In genomic region chr10:116567491-116568405, GRCm38 (mm10) we compare ENCODE assay signal across 15 mouse cellular contexts. TPM values are rescaled to one million over a fixed set of nuclear protein-coding genes. Genes with fewer than 3 reads are reported as not detected.
A peak's percentile ranks its signal among the peaks of the same experiment; 100 is the strongest.
DNase-seq lines count a peak whose midpoint lies in the region; ATAC-seq and TF ChIP-seq lines count a peak whose summit lies in the region.
"Had no signal": no experiment of that assay in that cellular context is flagged by ENCODE, and none has a peak within 500 bp of the region (broad histone marks: within the 10 kb centered on the region; RNA-seq: fewer than 3 reads in every experiment).

No protein-coding gene starts in this region.

- 78% methylated on average over 7 of the region's 7 CpGs for WGBS in intestine, postnatal 0 days

- ATAC-seq in common myeloid progenitor, adult 5-6 weeks (replicated peaks; ENCODE audit: low read depth, poor library complexity, severe bottlenecking): peak; percentile 43
- ATAC-seq in intestine, postnatal 0 days: no peak
- no peak for ATAC-seq in CD4-positive, CD25-positive, alpha-beta regulatory T cell, adult 4 months

- no peak overlapping the region for H3K27ac ChIP-seq in intestine, postnatal 0 days (ENCODE audit: low read depth, low read length)
- H3K27ac ChIP-seq: heart, embryonic 13.5 days; hindbrain, embryonic 14.5 days; kidney, postnatal 0 days; liver, embryonic 13.5 days; macrophage had no signal

- peak; percentile 43 for DNase-seq in cerebellum, adult 11 months
- no peak for DNase-seq in cerebellum, postnatal 4 days (ENCODE audit: low spot score in 2 of 2)
- DNase-seq in left cerebral cortex, postnatal 4 days: peak; percentile 14
- no peak for DNase-seq in left cerebral cortex, postnatal 36 days (ENCODE audit: low spot score in 2 of 2)
- peak; percentile 48 for DNase-seq in adipocyte (ENCODE audit: low spot score)
- DNase-seq: embryo, embryonic 11 days; liver, embryonic 13.5 days; right cerebral cortex, postnatal 4 days had no signal

- no peaks in the 10 kb centered on the region for H3K4me1 ChIP-seq in intestine, postnatal 0 days (replicated peaks; ENCODE audit: control insufficient read depth, insufficient read depth, low read length)

- no peak for TF ChIP-seq CTCF in intestine, postnatal 0 days (IDR thresholded peaks at IDR 0.05; ENCODE audit: low read depth)

- intact Hi-C loops in left cerebral cortex, postnatal 4 days (cut with DNase I): no loop called here
- intact Hi-C loops in left cerebral cortex, postnatal 36 days (cut with DNase I): no loop called here

- H3K36me3 ChIP-seq in intestine, postnatal 0 days (ENCODE audit: control insufficient read depth, insufficient read depth): no peaks in the 10 kb centered on the region
- H3K36me3 ChIP-seq: heart, embryonic 13.5 days; liver, embryonic 13.5 days had no signal

- H3K27me3 ChIP-seq in intestine, postnatal 0 days (replicated peaks; ENCODE audit: control insufficient read depth, insufficient read depth, low read length): no peaks in the 10 kb centered on the region
- H3K27me3 ChIP-seq: heart, embryonic 13.5 days; liver, embryonic 13.5 days had no signal

- no peak overlapping the region for H3K4me3 ChIP-seq in intestine, postnatal 0 days (ENCODE audit: low read depth, low read length)
- H3K4me3 ChIP-seq: heart, embryonic 13.5 days; liver, embryonic 13.5 days had no signal

- H3K9me3 ChIP-seq in intestine, postnatal 0 days (ENCODE audit: control insufficient read depth): no peaks in the 10 kb centered on the region
- H3K9me3 ChIP-seq: heart, embryonic 13.5 days; liver, embryonic 13.5 days had no signal

- no peak overlapping the region for H3K9ac ChIP-seq in intestine, postnatal 0 days (ENCODE audit: low read depth, low read length)
- H3K9ac ChIP-seq: heart, embryonic 13.5 days; hindbrain, embryonic 14.5 days; liver, embryonic 13.5 days had no signal

- H3K4me2 ChIP-seq in intestine, postnatal 0 days (replicated peaks; ENCODE audit: low read depth): no peak overlapping the region
- H3K4me2 ChIP-seq: heart, embryonic 13.5 days; hindbrain, embryonic 14.5 days; liver, embryonic 13.5 days had no signal

RNA-seq across cellular contexts. Expression of gene Cnot2, which starts 13.6 kb away (rescaled TPM):
- total RNA-seq in left cerebral cortex, postnatal 4 days (2021): 10 to 100 TPM; 79.8 to 88.3 TPM
- 10 to 100 TPM; 67.9 to 81.0 TPM for total RNA-seq in left cerebral cortex, postnatal 36 days (2021)
- 142 and 172 TPM in 2 replicates for total RNA-seq in common myeloid progenitor, adult 5-6 weeks (2017)
- polyA plus RNA-seq in intestine, postnatal 0 days (2015; fragmentation: Nextera tagmentation; extraction: Ambion mirVana): 26.6 and 28.1 TPM in 2 replicates
- polyA plus RNA-seq in CD4-positive, CD25-positive, alpha-beta regulatory T cell, adult 4 months (2017; shearing (Covaris generic)): 100 to 1,000 TPM in 1 of 2 experiments, 10 to 100 TPM in 1; 98.0 to 104 TPM

Comparison
In these comparisons a context has a peak if more than half of its experiments do, and no peak if none do; other contexts are left out.
1. DNase-seq: peak in cerebellum, adult 11 months (single experiment), left cerebral cortex, postnatal 4 days (single experiment) and adipocyte (single experiment); none in cerebellum, postnatal 4 days (0 of 2) and left cerebral cortex, postnatal 36 days (0 of 2).